ENCODE assay signal across 18 mouse cellular contexts in the genomic region with DNA sequence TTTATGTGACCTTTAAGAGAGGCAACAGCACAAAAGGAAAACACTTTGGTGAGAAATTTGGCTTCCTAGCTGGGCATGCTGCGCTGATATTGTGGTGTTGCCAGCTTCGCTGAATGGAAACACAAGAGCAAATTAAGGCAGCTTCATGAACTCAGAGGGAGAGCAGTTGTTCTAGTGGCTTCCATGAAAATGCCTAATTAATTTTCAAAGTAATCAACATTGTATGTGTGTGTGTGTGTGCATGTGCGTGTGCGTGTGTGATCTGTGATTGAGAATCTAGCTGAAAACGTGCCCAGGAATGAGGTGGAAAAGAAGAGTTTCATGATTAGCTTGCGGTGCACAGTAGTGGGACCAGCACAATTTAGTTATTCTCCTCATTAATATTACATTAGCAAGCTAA.
DNase-seq lines count a peak whose midpoint lies in the region; ATAC-seq and TF ChIP-seq lines count a peak whose summit lies in the region.
"Had no signal": no experiment of that assay in that cellular context is flagged by ENCODE, and none has a peak within 500 bp of the region (broad histone marks: within the 10 kb centered on the region; RNA-seq: fewer than 3 reads in every experiment).

No protein-coding gene starts in this region.

- DNase-seq in cerebellum, postnatal 14 days: peak; percentile 51 to 62
- DNase-seq in cerebellum, adult 8-10 months: no peak
- DNase-seq in midbrain, embryonic 11.5 days (ENCODE audit: low spot score, missing footprints): no peak
- DNase-seq in kidney, postnatal 10 days: no peak
- DNase-seq in stomach, postnatal 0 days (ENCODE audit: low spot score): no peak
- DNase-seq: adrenal gland, adult 2 months; cerebellum, adult 11-12 months; lung, postnatal 14 days; right cerebral cortex, postnatal 4 days; thymus, postnatal 4 days had no signal

- H3K4me3 ChIP-seq in midbrain, embryonic 13.5 days (replicated peaks): no peak overlapping the region
- H3K4me3 ChIP-seq in midbrain, embryonic 11.5 days (ENCODE audit: low read depth, low read length): no peak overlapping the region
- H3K4me3 ChIP-seq in hindbrain, embryonic 16.5 days (ENCODE audit: low read length): no peak overlapping the region
- H3K4me3 ChIP-seq in liver, embryonic 12.5 days: no peak overlapping the region
- H3K4me3 ChIP-seq in stomach, postnatal 0 days (ENCODE audit: low read depth, low read length): no peak overlapping the region
- H3K4me3 ChIP-seq: erythroblast, embryonic 14.5 days; heart, embryonic 12.5 days; intestine, embryonic 15.5 days; layer of hippocampus, adult 2 months; neural tube, embryonic 12.5 days had no signal

- no peaks in the 10 kb centered on the region for H3K27me3 ChIP-seq in midbrain, embryonic 13.5 days
- H3K27me3 ChIP-seq in midbrain, embryonic 11.5 days (ENCODE audit: control insufficient read depth, insufficient read depth, low read length): no peaks in the 10 kb centered on the region
- H3K27me3 ChIP-seq in hindbrain, embryonic 16.5 days (replicated peaks; ENCODE audit: control insufficient read depth, insufficient read depth, low read length): no peaks in the 10 kb centered on the region
- H3K27me3 ChIP-seq in liver, embryonic 12.5 days (replicated peaks): no peaks in the 10 kb centered on the region
- no peaks in the 10 kb centered on the region for H3K27me3 ChIP-seq in stomach, postnatal 0 days (ENCODE audit: control insufficient read depth, insufficient read depth, low read length)
- H3K27me3 ChIP-seq: heart, embryonic 12.5 days; intestine, embryonic 15.5 days; neural tube, embryonic 12.5 days had no signal

- no peaks in the 10 kb centered on the region for H3K36me3 ChIP-seq in midbrain, embryonic 13.5 days
- no peaks in the 10 kb centered on the region for H3K36me3 ChIP-seq in midbrain, embryonic 11.5 days (ENCODE audit: control insufficient read depth, insufficient read depth, low read length)
- H3K36me3 ChIP-seq in hindbrain, embryonic 16.5 days (ENCODE audit: control insufficient read depth, insufficient read depth, low read length): no peaks in the 10 kb centered on the region
- H3K36me3 ChIP-seq in liver, embryonic 12.5 days: no peaks in the 10 kb centered on the region
- no peaks in the 10 kb centered on the region for H3K36me3 ChIP-seq in stomach, postnatal 0 days (ENCODE audit: control insufficient read depth, insufficient read depth, low read length)
- H3K36me3 ChIP-seq: heart, embryonic 12.5 days; intestine, embryonic 15.5 days; neural tube, embryonic 12.5 days had no signal

- TF ChIP-seq CTCF in stomach, postnatal 0 days (IDR thresholded peaks at IDR 0.05; ENCODE audit: low read depth): no peak

- H3K27ac ChIP-seq in midbrain, embryonic 13.5 days: no peak overlapping the region
- H3K27ac ChIP-seq in midbrain, embryonic 11.5 days (ENCODE audit: low read depth, low read length): no peak overlapping the region
- H3K27ac ChIP-seq in hindbrain, embryonic 16.5 days (ENCODE audit: low read depth, low read length): no peak overlapping the region
- no peak overlapping the region for H3K27ac ChIP-seq in liver, embryonic 12.5 days
- no peak overlapping the region for H3K27ac ChIP-seq in stomach, postnatal 0 days (replicated peaks)
- H3K27ac ChIP-seq: intestine, embryonic 15.5 days; layer of hippocampus, adult 2 months; neural tube, embryonic 12.5 days had no signal

- 77% methylated on average over 6 of the region's 6 CpGs for WGBS in midbrain, embryonic 13.5 days
- 85% methylated on average over 6 of the region's 6 CpGs for WGBS in midbrain, embryonic 11.5 days
- WGBS in hindbrain, embryonic 16.5 days: 36% methylated on average over 6 of the region's 6 CpGs
- 81% methylated on average over 6 of the region's 6 CpGs for WGBS in liver, embryonic 12.5 days (ENCODE audit: insufficient replicate concordance)
- WGBS in stomach, postnatal 0 days: 89% methylated on average over 6 of the region's 6 CpGs

- TF ChIP-seq EP300 in stomach, postnatal 0 days (optimal IDR thresholded peaks at IDR 0.05): no peak

- no peak overlapping the region for H3K9ac ChIP-seq in midbrain, embryonic 13.5 days (replicated peaks)
- H3K9ac ChIP-seq in midbrain, embryonic 11.5 days (ENCODE audit: low read length): no peak overlapping the region
- no peak overlapping the region for H3K9ac ChIP-seq in hindbrain, embryonic 16.5 days (ENCODE audit: low read depth, low read length)
- H3K9ac ChIP-seq in liver, embryonic 12.5 days: no peak overlapping the region
- H3K9ac ChIP-seq in stomach, postnatal 0 days (ENCODE audit: low read length): no peak overlapping the region
- H3K9ac ChIP-seq: heart, embryonic 12.5 days; intestine, embryonic 15.5 days; neural tube, embryonic 12.5 days had no signal

- H3K4me2 ChIP-seq in midbrain, embryonic 13.5 days (replicated peaks): no peak overlapping the region
- no peak overlapping the region for H3K4me2 ChIP-seq in midbrain, embryonic 11.5 days
- H3K4me2 ChIP-seq in hindbrain, embryonic 16.5 days (ENCODE audit: low read length): no peak overlapping the region
- no peak overlapping the region for H3K4me2 ChIP-seq in liver, embryonic 12.5 days
- no peak overlapping the region for H3K4me2 ChIP-seq in stomach, postnatal 0 days (replicated peaks; ENCODE audit: low read depth)
- H3K4me2 ChIP-seq: heart, embryonic 12.5 days; intestine, embryonic 15.5 days; neural tube, embryonic 12.5 days had no signal

- H3K9me3 ChIP-seq in midbrain, embryonic 13.5 days: no peaks in the 10 kb centered on the region
- no peaks in the 10 kb centered on the region; the same call in 1 of the 2 replicates for H3K9me3 ChIP-seq in midbrain, embryonic 11.5 days (ENCODE audit: control insufficient read depth, low read length)
- H3K9me3 ChIP-seq in hindbrain, embryonic 16.5 days (ENCODE audit: control insufficient read depth, low read length): peaks cover 2% of the 10 kb centered on the region; the same call in 1 of the 2 replicates
- H3K9me3 ChIP-seq in liver, embryonic 12.5 days (replicated peaks): peaks cover 6% of the 10 kb centered on the region; the same call in 1 of the 2 replicates
- no peaks in the 10 kb centered on the region for H3K9me3 ChIP-seq in stomach, postnatal 0 days (ENCODE audit: control insufficient read depth, low read length)
- H3K9me3 ChIP-seq: intestine, embryonic 15.5 days; neural tube, embryonic 12.5 days had no signal

- H3K4me1 ChIP-seq in midbrain, embryonic 13.5 days (replicated peaks): 0 out of 2 replicates have a peak, but pooled peaks cover 6% of the 10 kb centered on the region
- no peaks in the 10 kb centered on the region for H3K4me1 ChIP-seq in midbrain, embryonic 11.5 days (ENCODE audit: control insufficient read depth, insufficient read depth, low read length)
- peaks cover 7% of the 10 kb centered on the region; the same call in 1 of the 2 replicates for H3K4me1 ChIP-seq in hindbrain, embryonic 16.5 days (ENCODE audit: control insufficient read depth, insufficient read depth, low read depth, low read length)
- no peaks in the 10 kb centered on the region for H3K4me1 ChIP-seq in liver, embryonic 12.5 days
- no peaks in the 10 kb centered on the region for H3K4me1 ChIP-seq in stomach, postnatal 0 days (replicated peaks; ENCODE audit: control insufficient read depth, insufficient read depth)
- H3K4me1 ChIP-seq: heart, embryonic 12.5 days; intestine, embryonic 15.5 days; neural tube, embryonic 12.5 days had no signal

- ATAC-seq in midbrain, embryonic 13.5 days: peak; percentile 83; the same call in 1 of the 2 replicates
- no peak for ATAC-seq in midbrain, embryonic 11.5 days (ENCODE audit: low FRiP score)
- peak; percentile 78 for ATAC-seq in hindbrain, embryonic 16.5 days
- no peak for ATAC-seq in liver, embryonic 12.5 days
- no peak for ATAC-seq in stomach, postnatal 0 days (ENCODE audit: low FRiP score, low TSS enrichment)
- ATAC-seq: intestine, embryonic 15.5 days had no signal

Comparison
In these comparisons a context has a peak if more than half of its experiments do, and no peak if none do; other contexts are left out.
1. DNase-seq: peak in cerebellum, postnatal 14 days (2 of 2); none in cerebellum, adult 8-10 months (single experiment), midbrain, embryonic 11.5 days (single experiment), kidney, postnatal 10 days (single experiment) and stomach, postnatal 0 days (single experiment).
2. ATAC-seq: peak in midbrain, embryonic 13.5 days (single experiment) and hindbrain, embryonic 16.5 days (single experiment); none in midbrain, embryonic 11.5 days (single experiment), liver, embryonic 12.5 days (single experiment) and stomach, postnatal 0 days (single experiment).